Mouse (Mus musculus): ENCODE data around the gene Rgs13. TPM values are rescaled to one million over a fixed set of nuclear protein-coding genes. Genes with fewer than 3 reads are reported as not detected.

Rgs13 gene
- polyA plus RNA-seq, 1 experiment = not detected

GRCm38 (mm10) chr1:144098587-144099258 is 78.4 kb downstream of the Rgs13 start:
- no peaks in the 10 kb centered on the region for H3K4me1 ChIP-seq (ENCODE audit: control insufficient read depth, insufficient read depth, insufficient read length)
- no peaks in the 10 kb centered on the region for H3K27me3 ChIP-seq (ENCODE audit: control insufficient read depth, insufficient read depth, low read length)
- WGBS = 77% methylated on average over 1 of the region's 1 CpGs
- no peak overlapping the region for H3K4me3 ChIP-seq (ENCODE audit: extremely low read depth, insufficient read depth, insufficient read length)
- H3K27ac ChIP-seq (ENCODE audit: insufficient read depth, low read length) = no peak overlapping the region
- no peak for DNase-seq (ENCODE audit: low read depth in 1 of 2, low spot score in 2 of 2)
- no peaks in the 10 kb centered on the region for H3K36me3 ChIP-seq (ENCODE audit: control insufficient read depth, insufficient read depth, low read length)
- TF ChIP-seq CTCF (IDR thresholded peaks at IDR 0.05; ENCODE audit: extremely low read depth, insufficient read depth, insufficient read length, insufficient replicate concordance) = no peak
- no peak for TF ChIP-seq POLR2A (IDR thresholded peaks at IDR 0.05; ENCODE audit: low read depth, low read length)

- H3K4me1 ChIP-seq (ENCODE audit: control insufficient read depth, insufficient read depth, insufficient read length) = no peaks in the 10 kb centered on the region
- H3K4me3 ChIP-seq (ENCODE audit: extremely low read depth, insufficient read depth, insufficient read length) = no peak overlapping the region
- no peak for DNase-seq (ENCODE audit: low read depth in 1 of 2, low spot score in 2 of 2)
- TF ChIP-seq CTCF (IDR thresholded peaks at IDR 0.05; ENCODE audit: extremely low read depth, insufficient read depth, insufficient read length, insufficient replicate concordance) (no peak), POLR2A (IDR thresholded peaks at IDR 0.05; ENCODE audit: low read depth, low read length) (no peak)
- WGBS = 85% methylated on average over 1 of the region's 1 CpGs
- no peaks in the 10 kb centered on the region for H3K36me3 ChIP-seq (ENCODE audit: control insufficient read depth, insufficient read depth, low read length)
- H3K27me3 ChIP-seq (ENCODE audit: control insufficient read depth, insufficient read depth, low read length) = no peaks in the 10 kb centered on the region
- no peak overlapping the region for H3K27ac ChIP-seq (ENCODE audit: insufficient read depth, low read length)
Measured at GRCm38 (mm10) chr1:144090410-144090809, 86.8 kb downstream of the Rgs13 start.

Other genes starting within 250 kb of the Rgs13 start
- 5.6 and 6.2 TPM in 2 replicates for gene Rgs2, start 173.2 kb downstream of the Rgs13 start, polyA plus RNA-seq (2012; rRNA removed)
- 1.1 and 1.4 TPM in 2 replicates for gene Rgs1, start 71.9 kb upstream of the Rgs13 start, polyA plus RNA-seq (2012; rRNA removed)